Mouse (Mus musculus) ES-Bruce4 (cell line): ENCODE measurements around the gene Mipol1.

Experiments used
- CTCF ChIP-seq: IDR thresholded peaks from one replicate; pipeline ENCODE4 v1.8.1; 2011; ENCODE audit warnings: low read depth, low read length
- POLR2A ChIP-seq: IDR thresholded peaks from one replicate; pipeline ENCODE4 v1.8.1; 2011; ENCODE audit warnings: low read length; ENCODE audit not compliant: insufficient read depth

GRCm38 (mm10) chr12:57285303-57286059, 55.3 kb downstream of the Mipol1 start:
- TF ChIP-seq POLR2A, result no peak
- no peak for TF ChIP-seq CTCF
